Mouse (Mus musculus): ENCODE results near the gene Galnt17.

Galnt17 gene

GRCm38 (mm10) chr5:131246591-131246990 lies 61.7 kb downstream of the Galnt17 start:
- no peak for DNase-seq (ENCODE audit: low spot score in 2 of 2)

GRCm38 (mm10) chr5:131241689-131242088 lies 66.6 kb downstream of the Galnt17 start:
- no peak for DNase-seq (ENCODE audit: low spot score in 2 of 2)

- no peak for DNase-seq (ENCODE audit: low spot score in 2 of 2)
These were observed 68.5 kb downstream of the Galnt17 start for GRCm38 (mm10) chr5:131239813-131240212.

- no peak for DNase-seq (ENCODE audit: low spot score in 2 of 2)
These were observed 71.4 kb downstream of the Galnt17 start for GRCm38 (mm10) chr5:131236906-131237305.

GRCm38 (mm10) chr5:131233828-131234227 lies 74.5 kb downstream of the Galnt17 start:
- DNase-seq (ENCODE audit: low spot score in 2 of 2): no peak

GRCm38 (mm10) chr5:131231060-131231459 lies 77.2 kb downstream of the Galnt17 start:
- DNase-seq (ENCODE audit: low spot score in 2 of 2): no peak

- DNase-seq (ENCODE audit: low spot score in 2 of 2): no peak
These were observed 78.6 kb downstream of the Galnt17 start for GRCm38 (mm10) chr5:131229744-131230143.

- no peak for DNase-seq (ENCODE audit: low spot score in 2 of 2)
These were observed 84.9 kb downstream of the Galnt17 start for GRCm38 (mm10) chr5:131223416-131223815.

- no peak for DNase-seq (ENCODE audit: low spot score in 2 of 2)
These were observed 85.6 kb downstream of the Galnt17 start for GRCm38 (mm10) chr5:131222498-131223244.

GRCm38 (mm10) chr5:131218221-131218620 lies 90.1 kb downstream of the Galnt17 start:
- DNase-seq (ENCODE audit: low spot score in 2 of 2): no peak

- no peak for DNase-seq (ENCODE audit: low spot score in 2 of 2)
These were observed 96.7 kb downstream of the Galnt17 start for GRCm38 (mm10) chr5:131211618-131212017.

- no peak for DNase-seq (ENCODE audit: low spot score in 2 of 2)
These were observed 107.2 kb downstream of the Galnt17 start for GRCm38 (mm10) chr5:131201146-131201545.

GRCm38 (mm10) chr5:131192311-131192710 lies 116.0 kb downstream of the Galnt17 start:
- no peak for DNase-seq (ENCODE audit: low spot score in 2 of 2)

- no peak for DNase-seq (ENCODE audit: low spot score in 2 of 2)
These were observed 123.7 kb downstream of the Galnt17 start for GRCm38 (mm10) chr5:131184566-131184965.

GRCm38 (mm10) chr5:131181231-131181630 lies 127.1 kb downstream of the Galnt17 start:
- DNase-seq (ENCODE audit: low spot score in 2 of 2): no peak

- no peak for DNase-seq (ENCODE audit: low spot score in 2 of 2)
These were observed 127.5 kb downstream of the Galnt17 start for GRCm38 (mm10) chr5:131180756-131181155.

- no peak for DNase-seq (ENCODE audit: low spot score in 2 of 2)
These were observed 130.4 kb downstream of the Galnt17 start for GRCm38 (mm10) chr5:131177851-131178250.

GRCm38 (mm10) chr5:131177168-131177567 lies 131.1 kb downstream of the Galnt17 start:
- no peak for DNase-seq (ENCODE audit: low spot score in 2 of 2)

GRCm38 (mm10) chr5:131169186-131169585 lies 139.1 kb downstream of the Galnt17 start:
- DNase-seq (ENCODE audit: low spot score in 2 of 2): no peak

- no peak for DNase-seq (ENCODE audit: low spot score in 2 of 2)
These were observed 140.9 kb downstream of the Galnt17 start for GRCm38 (mm10) chr5:131167366-131167765.

GRCm38 (mm10) chr5:131165681-131166080 lies 142.6 kb downstream of the Galnt17 start:
- DNase-seq (ENCODE audit: low spot score in 2 of 2): no peak

GRCm38 (mm10) chr5:131157866-131158265 lies 150.4 kb downstream of the Galnt17 start:
- no peak for DNase-seq (ENCODE audit: low spot score in 2 of 2)

- no peak for DNase-seq (ENCODE audit: low spot score in 2 of 2)
These were observed 152.0 kb downstream of the Galnt17 start for GRCm38 (mm10) chr5:131156323-131156722.

- DNase-seq (ENCODE audit: low spot score in 2 of 2): no peak
These were observed 165.7 kb downstream of the Galnt17 start for GRCm38 (mm10) chr5:131142606-131143005.

All from spleen, postnatal 36 days (tissue).